Mouse (Mus musculus) small intestine, adult 2 months (tissue): ENCODE results near the gene Abcc9.

Experiments used
- CTCF ChIP-seq: fragments of 200-500 bp; IDR thresholded peaks from 2 replicates; pipeline ENCODE4 v1.5.1; 2012; ENCODE audit warnings: low read depth, mild to moderate bottlenecking, control low read depth, inconsistent platforms, low read length, moderate library complexity, mixed read lengths; ENCODE audit not compliant: insufficient replicate concordance, insufficient read length; ENCODE audit errors: extremely low read depth
- POLR2A ChIP-seq: fragments of 200-500 bp; IDR thresholded peaks from 2 replicates; pipeline ENCODE4 v1.6.1; 2012; ENCODE audit warnings: low read depth, mild to moderate bottlenecking, control low read depth, inconsistent platforms, low read length, moderate library complexity

- TF ChIP-seq POLR2A (no peak), CTCF (no peak)
Measured at GRCm38 (mm10) chr6:142542082-142542799, 159.9 kb downstream of the Abcc9 start.
